Mouse (Mus musculus) midbrain, embryonic 13.5 days (tissue): Measurements from ENCODE around the gene Rnf121. TPM values are rescaled to one million over a fixed set of nuclear protein-coding genes. Genes with fewer than 3 reads are reported as not detected.

ENCODE experiments used
- ATAC-seq: fragments of 200-750 bp; cut with Nextera tagmentation; 2 replicates; pipeline ENCODE4 v1.8.0; 2017; ENCODE audit warnings: mild to moderate bottlenecking, moderate TSS enrichment, moderate library complexity
- H3K27ac ChIP-seq: fragments of 300-500 bp; sonication (generic); 2 replicates; pipeline ENCODE4 v1.5.1; 2015; ENCODE audit warnings: inconsistent platforms, mild to moderate bottlenecking, moderate library complexity
- H3K27me3 ChIP-seq: fragments of 300-500 bp; sonication (generic); 2 replicates; pipeline ENCODE4 v1.6.1; 2015; ENCODE audit warnings: mild to moderate bottlenecking, inconsistent platforms
- H3K36me3 ChIP-seq: fragments of 300-500 bp; sonication (generic); 2 replicates; pipeline ENCODE4 v1.6.1; 2015; ENCODE audit warnings: mild to moderate bottlenecking, inconsistent platforms
- H3K4me1 ChIP-seq: fragments of 300-500 bp; sonication (generic); replicated peaks from 2 replicates; pipeline ENCODE4 v1.6.1; 2015; ENCODE audit warnings: inconsistent platforms
- H3K4me2 ChIP-seq: fragments of 300-500 bp; sonication (generic); replicated peaks from 2 replicates; pipeline ENCODE4 v1.6.1; 2015; ENCODE audit warnings: moderate library complexity, mild to moderate bottlenecking, inconsistent platforms
- H3K4me3 ChIP-seq: fragments of 300-500 bp; sonication (generic); replicated peaks from 2 replicates; pipeline ENCODE4 v1.5.1; 2015; ENCODE audit warnings: mild to moderate bottlenecking, inconsistent platforms
- H3K9ac ChIP-seq: fragments of 300-500 bp; sonication (generic); replicated peaks from 2 replicates; pipeline ENCODE4 v1.6.1; 2015; ENCODE audit warnings: mild to moderate bottlenecking, inconsistent platforms
- H3K9me3 ChIP-seq: fragments of 300-500 bp; sonication (generic); 2 replicates; pipeline ENCODE4 v1.6.1; 2016; ENCODE audit warnings: mild to moderate bottlenecking, inconsistent platforms
- WGBS: fragments of 180-500 bp; shearing (Covaris S2); methylation state at CpG from one replicate; pipeline ENCODE4 v1.1.7; 2015; 5-methylcytosine and 5-hydroxymethylcytosine counted together
- polyA plus RNA-seq: library from polyadenylated mRNA; unstranded; fragments of >200 nt; fragmentation: Nextera tagmentation; extraction: Ambion mirVana; gene quantifications from 2 replicates; pipeline ENCODE4 v1.2.1, GENCODE M21; 2015

Rnf121 gene
- polyA plus RNA-seq, 1 experiment from 2014 or later = 30.9 TPM

DNA sequence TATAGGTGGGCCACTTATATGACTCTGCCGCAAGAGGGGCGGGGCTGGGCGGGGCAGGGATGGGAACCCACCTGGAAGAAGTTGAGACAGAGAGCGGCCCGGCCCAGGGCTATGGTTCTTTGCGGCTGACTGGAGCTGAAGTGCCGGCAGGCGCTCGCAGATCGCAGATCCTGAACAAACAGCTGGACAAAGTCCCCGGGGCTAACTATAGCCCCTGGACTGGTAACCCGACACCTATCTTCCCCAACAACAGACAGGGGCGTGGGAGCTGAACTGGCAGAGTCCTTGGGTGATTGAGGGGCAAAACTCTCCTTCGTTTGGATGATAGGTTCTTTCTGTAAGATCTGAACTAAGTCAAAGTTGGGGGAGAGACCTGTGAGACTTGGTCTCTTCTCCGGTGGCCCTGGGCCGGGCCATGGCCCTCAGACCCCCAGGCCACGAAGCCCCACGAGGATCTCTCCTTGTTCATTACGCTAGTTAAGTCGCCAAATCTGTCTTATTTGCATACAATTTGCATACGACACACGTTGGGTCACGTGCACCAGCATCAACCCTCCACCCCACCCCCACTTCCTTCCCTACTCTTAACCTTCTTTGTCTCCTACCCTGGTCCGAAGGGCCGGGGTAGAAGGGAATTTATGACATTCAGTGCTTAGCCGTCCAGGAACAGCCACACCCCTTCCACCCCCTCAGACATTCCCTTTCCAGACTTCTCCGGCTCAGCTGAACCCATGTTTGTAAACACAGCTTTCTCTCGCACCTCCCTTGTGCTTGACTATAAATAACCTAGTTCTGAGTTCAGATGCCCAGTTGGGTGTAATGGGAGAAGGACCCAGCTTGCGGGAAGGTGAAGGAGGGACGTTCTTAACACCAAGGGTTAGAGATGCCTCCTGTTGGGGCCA, 34.7 kb upstream of the Rnf121 start:
- H3K27me3 ChIP-seq = peaks cover 10% of the 10 kb centered on the region
- no peaks in the 10 kb centered on the region for H3K36me3 ChIP-seq
- peak overlapping the region; percentile 49 for H3K4me2 ChIP-seq
- peak overlapping the region; percentile 3; the same call in 1 of the 2 replicates for H3K9ac ChIP-seq
- 5% methylated on average over 30 of the region's 30 CpGs for WGBS
- peaks cover 26% of the 10 kb centered on the region for H3K4me1 ChIP-seq
- no peaks in the 10 kb centered on the region for H3K9me3 ChIP-seq
- H3K27ac ChIP-seq = no peak overlapping the region
- ATAC-seq = peak; percentile 68
- H3K4me3 ChIP-seq = peak overlapping the region; percentile 21

GRCm38 (mm10) chr7:102087336-102087735, 22.1 kb upstream of the Rnf121 start:
- no peak overlapping the region for H3K4me2 ChIP-seq
- WGBS = 90% methylated on average over 4 of the region's 4 CpGs

GRCm38 (mm10) chr7:102084041-102084696, 18.9 kb upstream of the Rnf121 start:
- H3K9me3 ChIP-seq = no peaks in the 10 kb centered on the region
- H3K4me3 ChIP-seq = no peak overlapping the region
- no peak for ATAC-seq
- no peaks in the 10 kb centered on the region for H3K27me3 ChIP-seq
- no peak overlapping the region for H3K27ac ChIP-seq
- no peaks in the 10 kb centered on the region for H3K4me1 ChIP-seq
- WGBS = 95% methylated on average over 26 of the region's 26 CpGs
- H3K36me3 ChIP-seq = peaks cover 65% of the 10 kb centered on the region
- H3K9ac ChIP-seq = no peak overlapping the region
- H3K4me2 ChIP-seq = no peak overlapping the region

More at GRCm38 (mm10) chr7:102087336-102087735, 22.1 kb upstream of the Rnf121 start:
- Histone ChIP-seq H3K27me3 (no peaks in the 10 kb centered on the region), H3K27ac (no peak overlapping the region), H3K9me3 (no peaks in the 10 kb centered on the region), H3K4me3 (no peak overlapping the region), H3K4me1 (no peaks in the 10 kb centered on the region), H3K36me3 (peaks cover 46% of the 10 kb centered on the region), H3K9ac (no peak overlapping the region)
- no peak for ATAC-seq

DNA sequence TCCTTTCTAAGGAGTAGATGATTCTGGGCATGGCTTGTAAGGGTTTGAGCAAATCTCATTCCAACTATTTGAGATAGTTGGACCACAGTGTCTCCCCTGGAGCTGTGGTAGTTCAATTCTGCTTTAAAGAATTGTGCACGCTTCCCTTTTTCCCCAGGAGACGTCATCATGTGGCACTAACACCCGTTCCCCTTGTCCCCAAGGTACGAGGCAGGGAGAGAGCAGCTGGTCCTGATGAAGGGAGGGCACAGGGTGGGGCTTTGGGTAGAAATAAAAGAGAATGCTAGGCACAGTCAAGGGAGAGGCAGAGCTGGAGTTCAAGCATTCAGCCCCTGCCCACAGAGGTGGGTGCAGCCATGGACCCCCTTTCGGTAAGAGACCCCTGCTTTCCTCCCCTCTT, 17.5 kb upstream of the Rnf121 start, which contains the start of gene Trpc2:
Gene Trpc2, plus strand, starts transcription at position 301 of the 400 bp plus-strand sequence.
- Histone ChIP-seq H3K4me2 (no peak within 1 kb of the TSS), H3K36me3 (peaks cover 68% of the 10 kb centered on the region), H3K9me3 (no peaks in the 10 kb centered on the region), H3K27ac (no peak within 1 kb of the TSS), H3K9ac (no peak within 1 kb of the TSS), H3K27me3 (no peaks in the 10 kb centered on the region), H3K4me3 (no peak within 1 kb of the TSS), H3K4me1 (no peaks in the 10 kb centered on the region)
- 80% methylated on average over 5 of the region's 5 CpGs for whole genome bisulfite sequencing
- no peak for ATAC-seq

- Histone ChIP-seq H3K4me1 (no peaks in the 10 kb centered on the region), H3K27me3 (no peaks in the 10 kb centered on the region), H3K36me3 (peaks cover 78% of the 10 kb centered on the region), H3K9me3 (no peaks in the 10 kb centered on the region), H3K27ac (no peak overlapping the region), H3K4me3 (no peak overlapping the region), H3K9ac (no peak overlapping the region), H3K4me2 (no peak overlapping the region)
- ATAC-seq = no peak
- WGBS = 96% methylated on average over 5 of the region's 5 CpGs
These were observed 16.5 kb upstream of the Rnf121 start for GRCm38 (mm10) chr7:102081784-102082183.

DNA sequence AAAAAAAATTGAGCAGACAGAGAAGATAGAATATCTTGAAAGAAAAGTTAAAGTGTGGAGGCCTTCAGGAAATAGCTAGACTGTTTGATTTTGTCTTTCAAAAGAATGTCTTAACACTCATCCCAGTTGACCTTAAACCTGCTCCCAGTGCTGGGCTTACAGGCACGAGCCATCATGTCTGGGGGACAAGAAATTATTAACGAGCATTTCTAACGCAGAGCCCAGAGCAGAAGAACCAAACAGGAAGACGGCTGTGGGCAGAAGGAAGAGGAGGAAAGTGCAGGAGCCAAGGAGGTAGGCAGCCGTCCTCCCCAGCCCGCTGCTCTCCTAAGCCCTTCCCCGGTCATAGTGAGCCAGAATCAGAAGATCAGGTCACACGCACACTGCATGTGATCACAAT, 15.0 kb upstream of the Rnf121 start:
- Histone ChIP-seq H3K4me2 (no peak overlapping the region), H3K36me3 (peaks cover 86% of the 10 kb centered on the region), H3K4me3 (no peak overlapping the region), H3K27me3 (no peaks in the 10 kb centered on the region), H3K9ac (no peak overlapping the region), H3K9me3 (no peaks in the 10 kb centered on the region), H3K4me1 (no peaks in the 10 kb centered on the region), H3K27ac (no peak overlapping the region)
- ATAC-seq = no peak
- WGBS = 92% methylated on average over 8 of the region's 8 CpGs

GRCm38 (mm10) chr7:102078517-102078916, 13.2 kb upstream of the Rnf121 start:
- Histone ChIP-seq H3K9ac (no peak overlapping the region), H3K4me3 (no peak overlapping the region), H3K27me3 (no peaks in the 10 kb centered on the region), H3K36me3 (peaks cover 84% of the 10 kb centered on the region), H3K4me1 (no peaks in the 10 kb centered on the region), H3K4me2 (no peak overlapping the region), H3K9me3 (no peaks in the 10 kb centered on the region), H3K27ac (no peak overlapping the region)
- ATAC-seq = no peak
- 78% methylated on average over 7 of the region's 7 CpGs for WGBS

- Histone ChIP-seq H3K4me3 (no peak overlapping the region), H3K27me3 (no peaks in the 10 kb centered on the region), H3K4me2 (no peak overlapping the region), H3K9me3 (no peaks in the 10 kb centered on the region), H3K4me1 (no peaks in the 10 kb centered on the region), H3K27ac (no peak overlapping the region), H3K9ac (no peak overlapping the region), H3K36me3 (peaks cover 83% of the 10 kb centered on the region)
- ATAC-seq = no peak
- 75% methylated on average over 7 of the region's 7 CpGs for WGBS
These were observed 11.5 kb upstream of the Rnf121 start for GRCm38 (mm10) chr7:102076714-102077296.

- peak overlapping the region; percentile 81; the same call in 1 of the 2 replicates for H3K9ac ChIP-seq
- WGBS = 83% methylated on average over 6 of the region's 6 CpGs
- H3K9me3 ChIP-seq = no peaks in the 10 kb centered on the region
- H3K27me3 ChIP-seq = no peaks in the 10 kb centered on the region
- peak overlapping the region; percentile 81 for H3K4me3 ChIP-seq
- peaks cover 35% of the 10 kb centered on the region for H3K4me1 ChIP-seq
- H3K36me3 ChIP-seq = peaks cover 11% of the 10 kb centered on the region
- H3K27ac ChIP-seq = no peak overlapping the region
- peak overlapping the region; percentile 75 for H3K4me2 ChIP-seq
- no peak for ATAC-seq
These were observed 1.1 kb upstream of the Rnf121 start for GRCm38 (mm10) chr7:102066363-102066762.

DNA sequence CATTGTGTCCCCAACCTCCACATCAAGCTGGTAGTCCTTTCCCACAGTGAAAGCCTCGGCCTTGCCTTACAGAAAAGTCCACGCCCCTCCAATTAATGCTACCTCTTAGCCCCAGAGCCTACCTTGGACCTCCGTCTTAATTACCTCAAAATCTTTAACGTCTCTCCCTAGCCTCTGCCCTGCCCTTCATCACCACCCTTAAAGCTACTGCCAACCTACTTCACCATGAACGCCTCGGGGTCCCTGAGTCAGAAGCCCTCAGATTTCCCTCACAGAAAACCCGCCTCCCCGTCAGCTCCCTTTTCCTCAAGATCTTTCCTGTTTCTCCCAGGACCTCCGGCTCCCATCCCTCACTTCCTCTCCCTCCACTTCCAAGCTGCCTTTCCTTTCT, 619 bp downstream of the Rnf121 start:
- Histone ChIP-seq H3K4me1 (peaks cover 35% of the 10 kb centered on the region), H3K27ac (peak overlapping the region; percentile 80), H3K4me2 (peak overlapping the region; percentile 75), H3K9me3 (no peaks in the 10 kb centered on the region), H3K36me3 (peaks cover 1% of the 10 kb centered on the region; the same call in 1 of the 2 replicates), H3K9ac (peak overlapping the region; percentile 81), H3K27me3 (no peaks in the 10 kb centered on the region), H3K4me3 (peak overlapping the region; percentile 81)
- WGBS = 2% methylated on average over 9 of the region's 9 CpGs
- ATAC-seq = peak; percentile 59

GRCm38 (mm10) chr7:102063891-102064290, 1.4 kb downstream of the Rnf121 start:
- Histone ChIP-seq H3K9me3 (no peaks in the 10 kb centered on the region), H3K4me2 (peak overlapping the region; percentile 75), H3K27me3 (no peaks in the 10 kb centered on the region), H3K9ac (peak overlapping the region; percentile 81; the same call in 1 of the 2 replicates), H3K4me3 (peak overlapping the region; percentile 81), H3K36me3 (peaks cover 9% of the 10 kb centered on the region; the same call in 1 of the 2 replicates), H3K27ac (no peak overlapping the region), H3K4me1 (peaks cover 35% of the 10 kb centered on the region)
- 90% methylated on average over 9 of the region's 9 CpGs for WGBS
- ATAC-seq = no peak

DNA sequence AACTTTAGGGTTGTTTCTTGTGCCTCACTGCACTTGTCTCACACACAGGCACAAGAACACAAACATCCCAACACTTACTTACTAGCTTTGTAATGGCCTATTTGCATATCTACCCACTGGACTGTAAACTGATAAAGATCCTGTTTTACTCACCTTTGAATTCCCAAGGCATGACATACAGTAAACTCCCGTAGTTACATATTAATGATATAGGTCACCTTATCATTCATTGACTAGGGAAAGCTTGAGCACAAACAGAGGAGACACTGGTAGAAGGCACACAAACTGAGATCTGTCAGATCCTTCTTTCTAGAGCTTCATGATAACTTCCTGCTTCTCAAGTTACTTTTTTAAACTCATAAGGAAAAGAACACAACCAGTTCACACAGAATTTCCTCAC, 3.1 kb downstream of the Rnf121 start:
- WGBS = 100% methylated on average over 1 of the region's 1 CpGs
- Histone ChIP-seq H3K9me3 (no peaks in the 10 kb centered on the region), H3K4me3 (no peak overlapping the region), H3K27ac (no peak overlapping the region), H3K9ac (no peak overlapping the region), H3K4me1 (peaks cover 35% of the 10 kb centered on the region), H3K4me2 (no peak overlapping the region), H3K27me3 (no peaks in the 10 kb centered on the region), H3K36me3 (peaks cover 17% of the 10 kb centered on the region; the same call in 1 of the 2 replicates)
- ATAC-seq = no peak
